Comparison of ENCODE assay signal across 17 mouse cellular contexts in genomic region chr6:99079041-99079835, GRCm38 (mm10).
DNase-seq lines count a peak whose midpoint lies in the region; ATAC-seq lines count a peak whose summit lies in the region.
"Had no signal": no experiment of that assay in that cellular context is flagged by ENCODE, and none has a peak within 500 bp of the region (broad histone marks: within the 10 kb centered on the region; RNA-seq: fewer than 3 reads in every experiment).

No protein-coding gene starts in this region.

- ATAC-seq in frontal cortex, adult (ENCODE audit: low TSS enrichment) = peak; percentile 93
- no peak for ATAC-seq in hindbrain, embryonic 16.5 days
- ATAC-seq in kidney, embryonic 15.5 days (replicated peaks; ENCODE audit: low FRiP score) = no peak
- ATAC-seq: activated CD4-positive, CD25-positive, alpha-beta regulatory T cell, adult 4 months; intestine, embryonic 15.5 days had no signal

- peaks cover 4% of the 10 kb centered on the region; the same call in 1 of the 2 replicates for H3K36me3 ChIP-seq in hindbrain, embryonic 16.5 days (ENCODE audit: control insufficient read depth, insufficient read depth, low read length)
- peaks cover 16% of the 10 kb centered on the region for H3K36me3 ChIP-seq in kidney, embryonic 15.5 days

- intact Hi-C loops in left cerebral cortex, postnatal 10 days (cut with DNase I) = no loop called here

- H3K9me3 ChIP-seq in hindbrain, embryonic 16.5 days (ENCODE audit: control insufficient read depth, low read length) = no peaks in the 10 kb centered on the region
- peaks cover 6% of the 10 kb centered on the region; the same call in 1 of the 2 replicates for H3K9me3 ChIP-seq in kidney, embryonic 15.5 days (replicated peaks)
- H3K9me3 ChIP-seq: heart, embryonic 15.5 days; hindbrain, embryonic 12.5 days; intestine, embryonic 15.5 days; neural tube, embryonic 13.5 days had no signal

- WGBS in hindbrain, embryonic 16.5 days = 33% methylated on average over 10 of the region's 10 CpGs
- 56% methylated on average over 10 of the region's 10 CpGs for WGBS in kidney, embryonic 15.5 days

- no peak overlapping the region for H3K4me2 ChIP-seq in hindbrain, embryonic 16.5 days (ENCODE audit: low read length)
- no peak overlapping the region for H3K4me2 ChIP-seq in kidney, embryonic 15.5 days
- H3K4me2 ChIP-seq: heart, embryonic 15.5 days; hindbrain, embryonic 12.5 days; intestine, embryonic 15.5 days; lung, embryonic 14.5 days; neural tube, embryonic 13.5 days had no signal

- no peak overlapping the region for H3K27ac ChIP-seq in hindbrain, embryonic 16.5 days (ENCODE audit: low read depth, low read length)
- no peak overlapping the region for H3K27ac ChIP-seq in kidney, embryonic 15.5 days
- H3K27ac ChIP-seq: heart, embryonic 15.5 days; hindbrain, embryonic 12.5 days; intestine, embryonic 15.5 days; kidney, postnatal 0 days; neural tube, embryonic 13.5 days had no signal

- H3K4me3 ChIP-seq in hindbrain, embryonic 16.5 days (ENCODE audit: low read length) = no peak overlapping the region
- no peak overlapping the region for H3K4me3 ChIP-seq in kidney, embryonic 15.5 days (replicated peaks)
- H3K4me3 ChIP-seq: heart, embryonic 15.5 days; hindbrain, embryonic 12.5 days; intestine, embryonic 15.5 days; neural tube, embryonic 13.5 days had no signal

- no peaks in the 10 kb centered on the region for H3K27me3 ChIP-seq in hindbrain, embryonic 16.5 days (replicated peaks; ENCODE audit: control insufficient read depth, insufficient read depth, low read length)
- H3K27me3 ChIP-seq in kidney, embryonic 15.5 days = no peaks in the 10 kb centered on the region
- H3K27me3 ChIP-seq: heart, embryonic 15.5 days; hindbrain, embryonic 12.5 days; intestine, embryonic 15.5 days; neural tube, embryonic 13.5 days had no signal

- H3K9ac ChIP-seq in hindbrain, embryonic 16.5 days (ENCODE audit: low read depth, low read length) = no peak overlapping the region
- no peak overlapping the region for H3K9ac ChIP-seq in kidney, embryonic 15.5 days
- H3K9ac ChIP-seq: heart, embryonic 15.5 days; hindbrain, embryonic 12.5 days; intestine, embryonic 15.5 days; lung, embryonic 14.5 days; neural tube, embryonic 13.5 days had no signal

- no peaks in the 10 kb centered on the region for H3K4me1 ChIP-seq in hindbrain, embryonic 16.5 days (ENCODE audit: control insufficient read depth, insufficient read depth, low read depth, low read length)
- peaks cover 10% of the 10 kb centered on the region; the same call in 1 of the 2 replicates for H3K4me1 ChIP-seq in kidney, embryonic 15.5 days

- DNase-seq in layer of hippocampus, adult 9-11 months = peak; percentile 27
- no peak for DNase-seq in layer of hippocampus, postnatal 25 days (ENCODE audit: extremely low spot score in 1 of 2, low spot score in 1 of 2)
- peak; percentile 55 to 57 for DNase-seq in left cerebral cortex, postnatal 10 days (ENCODE audit: extremely low spot score in 1 of 2, low spot score in 2 of 2)
- peak; percentile 70 to 80 for DNase-seq in right cerebral cortex, postnatal 36 days (ENCODE audit: low spot score in 2 of 2)
- no peak for DNase-seq in urinary bladder, postnatal 36 days (ENCODE audit: low spot score in 2 of 2)
- DNase-seq: cerebellum, postnatal 25 days; lung, embryonic 14.5 days; thymus, adult 18-20 months had no signal

Comparison
In these comparisons a context has a peak if more than half of its experiments do, and no peak if none do; other contexts are left out.
1. DNase-seq: peak in layer of hippocampus, adult 9-11 months (single experiment), left cerebral cortex, postnatal 10 days (2 of 2) and right cerebral cortex, postnatal 36 days (2 of 2); none in layer of hippocampus, postnatal 25 days (0 of 2) and urinary bladder, postnatal 36 days (0 of 2).